Mouse (Mus musculus) hindbrain, embryonic 13.5 days (tissue): ENCODE measurements around the gene Tmem97. TPM values are rescaled to one million over a fixed set of nuclear protein-coding genes. Genes with fewer than 3 reads are reported as not detected.

Experiments
- ATAC-seq: fragments of 200-750 bp; cut with Nextera tagmentation; 2 replicates; pipeline ENCODE4 v1.8.0; 2017; ENCODE audit warnings: moderate TSS enrichment; ENCODE audit not compliant: low FRiP score
- H3K27ac ChIP-seq: fragments of 300-500 bp; sonication (generic); 2 replicates; pipeline ENCODE4 v1.5.1; 2015; ENCODE audit warnings: inconsistent platforms, mild to moderate bottlenecking, moderate library complexity
- H3K27me3 ChIP-seq: fragments of 300-500 bp; sonication (generic); 2 replicates; pipeline ENCODE4 v1.6.1; 2015; ENCODE audit warnings: mild to moderate bottlenecking, inconsistent platforms
- H3K36me3 ChIP-seq: fragments of 300-500 bp; sonication (generic); 2 replicates; pipeline ENCODE4 v1.6.1; 2015; ENCODE audit warnings: mild to moderate bottlenecking, inconsistent platforms
- H3K4me1 ChIP-seq: fragments of 300-500 bp; sonication (generic); replicated peaks from 2 replicates; pipeline ENCODE4 v1.6.1; 2015; ENCODE audit warnings: inconsistent platforms
- H3K4me2 ChIP-seq: fragments of 300-500 bp; sonication (generic); 2 replicates; pipeline ENCODE4 v1.6.1; 2015; ENCODE audit warnings: inconsistent platforms, mild to moderate bottlenecking, moderate library complexity
- H3K4me3 ChIP-seq: fragments of 300-500 bp; sonication (generic); 2 replicates; pipeline ENCODE4 v1.5.1; 2015; ENCODE audit warnings: mild to moderate bottlenecking, inconsistent platforms
- H3K9ac ChIP-seq: fragments of 300-500 bp; sonication (generic); 2 replicates; pipeline ENCODE4 v1.6.1; 2015; ENCODE audit warnings: mild to moderate bottlenecking, inconsistent platforms
- H3K9me3 ChIP-seq: fragments of 300-500 bp; sonication (generic); 2 replicates; pipeline ENCODE4 v1.6.1; 2016; ENCODE audit warnings: inconsistent platforms
- WGBS: fragments of 180-500 bp; shearing (Covaris S2); methylation state at CpG from one replicate; pipeline ENCODE4 v1.1.7; 2015; 5-methylcytosine and 5-hydroxymethylcytosine counted together
- polyA plus RNA-seq: library from polyadenylated mRNA; unstranded; fragments of >200 nt; fragmentation: Nextera tagmentation; extraction: Ambion mirVana; gene quantifications from 2 replicates; pipeline ENCODE4 v1.2.1, GENCODE M21; 2015

Gene Tmem97
- polyA plus RNA-seq, 1 experiment from 2014 or later: 28.5 TPM

GRCm38 (mm10) chr11:78524838-78525237, 25.7 kb downstream of the Tmem97 start:
- H3K4me1 ChIP-seq: 0 out of 2 replicates have a peak, but pooled peaks cover 5% of the 10 kb centered on the region
- WGBS: 71% methylated on average over 2 of the region's 2 CpGs
- no peak overlapping the region for H3K4me2 ChIP-seq
- H3K9me3 ChIP-seq: no peaks in the 10 kb centered on the region
- no peak overlapping the region; the same call in 1 of the 2 replicates for H3K9ac ChIP-seq
- H3K4me3 ChIP-seq: no peak overlapping the region
- peak overlapping the region; percentile 1; the same call in 1 of the 2 replicates for H3K27ac ChIP-seq
- H3K27me3 ChIP-seq: no peaks in the 10 kb centered on the region
- peaks cover 100% of the 10 kb centered on the region for H3K36me3 ChIP-seq
- ATAC-seq: no peak

- H3K27ac ChIP-seq: 0 out of 2 replicates have a peak overlapping the region, but pooled peaks have one; percentile 53
- no peak overlapping the region for H3K9ac ChIP-seq
These were observed 27.2 kb downstream of the Tmem97 start for GRCm38 (mm10) chr11:78523241-78523955.

GRCm38 (mm10) chr11:78522481-78522997, 28.0 kb downstream of the Tmem97 start:
- Histone ChIP-seq H3K4me3 (no peak overlapping the region), H3K9ac (no peak overlapping the region), H3K27me3 (no peaks in the 10 kb centered on the region), H3K4me1 (0 out of 2 replicates have a peak, but pooled peaks cover 5% of the 10 kb centered on the region), H3K9me3 (no peaks in the 10 kb centered on the region), H3K27ac (peak overlapping the region; percentile 53; the same call in 1 of the 2 replicates), H3K36me3 (peaks cover 100% of the 10 kb centered on the region), H3K4me2 (no peak overlapping the region)
- WGBS: 96% methylated on average over 1 of the region's 1 CpGs
- ATAC-seq: no peak

More at GRCm38 (mm10) chr11:78523241-78523955, 27.2 kb downstream of the Tmem97 start:
- WGBS: 73% methylated on average over 9 of the region's 9 CpGs
- H3K9me3 ChIP-seq: no peaks in the 10 kb centered on the region
- H3K4me3 ChIP-seq: no peak overlapping the region
- H3K36me3 ChIP-seq: peaks cover 100% of the 10 kb centered on the region
- H3K4me1 ChIP-seq: 0 out of 2 replicates have a peak, but pooled peaks cover 5% of the 10 kb centered on the region
- no peak for ATAC-seq
- H3K4me2 ChIP-seq: no peak overlapping the region
- no peaks in the 10 kb centered on the region for H3K27me3 ChIP-seq

GRCm38 (mm10) chr11:78521880-78522279, 28.7 kb downstream of the Tmem97 start:
- no peak for ATAC-seq
- H3K4me3 ChIP-seq: no peak overlapping the region
- 95% methylated on average over 3 of the region's 3 CpGs for WGBS
- H3K4me1 ChIP-seq: 0 out of 2 replicates have a peak, but pooled peaks cover 5% of the 10 kb centered on the region
- H3K9me3 ChIP-seq: no peaks in the 10 kb centered on the region
- no peak overlapping the region for H3K9ac ChIP-seq
- H3K4me2 ChIP-seq: no peak overlapping the region
- no peak overlapping the region for H3K27ac ChIP-seq
- H3K27me3 ChIP-seq: no peaks in the 10 kb centered on the region
- peaks cover 96% of the 10 kb centered on the region for H3K36me3 ChIP-seq

- WGBS: 92% methylated on average over 10 of the region's 10 CpGs
- no peak for ATAC-seq
- Histone ChIP-seq H3K9me3 (no peaks in the 10 kb centered on the region), H3K9ac (0 out of 2 replicates have a peak overlapping the region, but pooled peaks have one; percentile 5), H3K4me2 (no peak overlapping the region), H3K4me3 (no peak overlapping the region), H3K36me3 (peaks cover 94% of the 10 kb centered on the region), H3K4me1 (peaks cover 1% of the 10 kb centered on the region), H3K27me3 (no peaks in the 10 kb centered on the region), H3K27ac (no peak overlapping the region)
These were observed 31.6 kb downstream of the Tmem97 start for GRCm38 (mm10) chr11:78518931-78519330.

GRCm38 (mm10) chr11:78515549-78516325, 34.8 kb downstream of the Tmem97 start:
- Histone ChIP-seq H3K9ac (no peak overlapping the region), H3K27ac (no peak overlapping the region), H3K4me2 (no peak overlapping the region), H3K36me3 (peaks cover 62% of the 10 kb centered on the region), H3K9me3 (no peaks in the 10 kb centered on the region), H3K4me3 (no peak overlapping the region), H3K4me1 (peaks cover 21% of the 10 kb centered on the region), H3K27me3 (no peaks in the 10 kb centered on the region)
- no peak for ATAC-seq
- WGBS: 63% methylated on average over 2 of the region's 2 CpGs

GRCm38 (mm10) chr11:78513106-78513790, 37.3 kb downstream of the Tmem97 start:
- Histone ChIP-seq H3K36me3 (peaks cover 48% of the 10 kb centered on the region), H3K4me2 (peak overlapping the region; percentile 94), H3K4me3 (peak overlapping the region; percentile 88), H3K4me1 (peaks cover 21% of the 10 kb centered on the region), H3K27ac (no peak overlapping the region), H3K27me3 (no peaks in the 10 kb centered on the region), H3K9ac (peak overlapping the region; percentile 97), H3K9me3 (no peaks in the 10 kb centered on the region)
- no peak for ATAC-seq
- 86% methylated on average over 3 of the region's 3 CpGs for WGBS

GRCm38 (mm10) chr11:78512025-78512957, 38.3 kb downstream of the Tmem97 start, which contains the start of the genes Tmem199 and Poldip2:
Tmem199 (minus strand) TSS chr11:78512172.
Poldip2 (plus strand) TSS chr11:78512193.
- under 1% methylated on average over 60 of the region's 67 CpGs for WGBS
- H3K4me1 ChIP-seq: peaks cover 21% of the 10 kb centered on the region
- no peaks in the 10 kb centered on the region for H3K9me3 ChIP-seq
- ATAC-seq: peak; percentile 95
- H3K9ac ChIP-seq: peak within 1 kb of the TSS; percentile 97
- H3K4me3 ChIP-seq: peak within 1 kb of the TSS; percentile 88
- peaks cover 48% of the 10 kb centered on the region for H3K36me3 ChIP-seq
- peak within 1 kb of the TSS; percentile 94 for H3K4me2 ChIP-seq
- no peaks in the 10 kb centered on the region for H3K27me3 ChIP-seq
- peak within 1 kb of the TSS; percentile 91 for H3K27ac ChIP-seq

GRCm38 (mm10) chr11:78509148-78509547, 41.4 kb downstream of the Tmem97 start:
- no peak overlapping the region for H3K4me3 ChIP-seq
- H3K9me3 ChIP-seq: no peaks in the 10 kb centered on the region
- 83% methylated on average over 5 of the region's 5 CpGs for WGBS
- no peak overlapping the region for H3K9ac ChIP-seq
- H3K27ac ChIP-seq: no peak overlapping the region
- H3K4me1 ChIP-seq: peaks cover 21% of the 10 kb centered on the region
- H3K27me3 ChIP-seq: no peaks in the 10 kb centered on the region
- no peak overlapping the region for H3K4me2 ChIP-seq
- H3K36me3 ChIP-seq: peaks cover 46% of the 10 kb centered on the region
- no peak for ATAC-seq

GRCm38 (mm10) chr11:78505430-78505829, 45.1 kb downstream of the Tmem97 start:
- Histone ChIP-seq H3K9me3 (no peaks in the 10 kb centered on the region), H3K4me1 (no peaks in the 10 kb centered on the region), H3K4me3 (no peak overlapping the region), H3K9ac (no peak overlapping the region), H3K36me3 (peaks cover 44% of the 10 kb centered on the region), H3K4me2 (no peak overlapping the region), H3K27ac (no peak overlapping the region), H3K27me3 (peaks cover 11% of the 10 kb centered on the region)
- WGBS: 85% methylated on average over 3 of the region's 3 CpGs
- ATAC-seq: no peak
